Mouse (Mus musculus) left cerebral cortex, postnatal 14 days (tissue): ENCODE results near the gene Dock2. TPM values are rescaled to one million over a fixed set of nuclear protein-coding genes. Genes with fewer than 3 reads are reported as not detected.

ENCODE experiments used
- DNase-seq, 2 experiments: peaks; one replicate each; pipeline ENCODE4 v3.0.0; 2021 to 2022; ENCODE audit warnings: low spot score in 2 of 2, mixed read lengths in 1 of 2
- intact Hi-C: fragments of 180-260 bp; cut with DNase I; formaldehyde crosslinking; loops from one replicate; pipeline ENCODE4 v1.15.1; 2025
- total RNA-seq, 2 experiments: library from RNA; stranded (reverse); gene quantifications; 2 replicates each; pipeline ENCODE4 v1.2.3; 2021

The Dock2 gene
- total RNA-seq, 2 experiments from 2014 or later, result 3.1 to 3.4 TPM

DNA sequence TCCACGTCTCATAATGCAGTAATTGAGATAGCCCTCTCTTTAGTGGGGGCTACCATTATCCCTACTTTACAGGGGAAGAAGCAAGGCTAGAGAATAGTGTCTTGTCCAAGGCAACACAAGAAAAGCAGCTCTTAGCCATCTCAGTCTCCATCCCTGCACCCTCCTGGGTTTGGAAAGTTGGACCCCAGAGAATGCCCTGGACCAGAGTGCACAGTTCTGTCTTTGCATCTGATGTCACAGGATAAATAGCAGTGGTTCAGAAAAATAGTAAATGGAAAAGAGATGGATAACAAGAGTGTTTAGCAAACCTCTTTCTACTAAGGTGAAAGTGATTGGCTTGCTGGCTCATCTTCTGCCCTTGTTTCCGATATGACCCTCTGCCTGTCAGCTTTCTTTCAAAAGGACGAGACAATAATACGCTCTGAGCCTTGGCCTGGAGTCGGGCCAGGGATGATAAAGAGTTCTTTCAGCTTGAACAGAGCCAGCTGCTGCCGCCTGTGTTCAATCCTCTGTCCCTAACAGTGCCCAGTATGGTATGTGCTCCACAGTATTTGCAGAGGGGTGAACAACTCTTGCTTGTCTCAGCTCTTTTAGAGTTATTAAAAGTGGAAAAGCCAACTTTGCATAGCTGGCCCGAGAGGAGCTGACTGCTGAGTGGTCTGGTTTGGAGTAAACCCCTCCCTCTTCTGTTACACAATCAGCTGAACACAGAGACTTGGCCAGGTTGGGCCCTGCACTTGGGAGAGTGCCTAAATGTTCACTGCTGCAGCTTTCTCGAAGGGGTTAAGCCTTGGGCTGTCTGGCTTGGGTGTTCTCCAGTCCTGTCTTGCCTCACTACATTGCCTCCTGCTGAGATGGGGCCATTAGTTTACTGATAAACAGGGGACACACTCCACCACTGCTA is 602.2 kb downstream of the Dock2 start:
- intact Hi-C loops, result no loop called here
- peak; percentile 41 to 48 for DNase-seq

DNA sequence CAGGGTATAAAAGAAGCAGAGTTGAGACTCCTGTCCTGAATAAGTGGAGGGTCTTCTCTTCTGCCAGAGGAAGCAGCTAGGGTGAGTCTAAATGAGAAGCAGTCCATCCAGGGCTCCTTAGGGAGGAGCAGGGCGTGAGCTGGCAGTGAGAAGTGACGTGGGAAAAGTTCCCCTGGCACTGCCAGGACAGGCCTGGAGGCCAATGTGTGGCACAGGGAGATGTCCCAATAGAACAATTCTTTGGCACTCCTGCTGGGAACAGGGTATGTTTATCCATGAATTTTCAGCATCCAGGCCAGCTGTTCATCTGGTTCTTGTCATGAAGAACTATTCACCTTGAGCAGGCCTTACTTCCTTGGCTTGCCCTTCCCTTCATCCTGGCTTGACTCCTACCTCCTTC is 604.9 kb downstream of the Dock2 start:
- DNase-seq, result no peak
- intact Hi-C loops, result no loop called here

Other genes starting within 250 kb of the Dock2 start
- under 1 TPM; 0.70 to 0.91 TPM for gene Spdl1, start 49.7 kb upstream of the Dock2 start, total RNA-seq